Mouse (Mus musculus) kidney, adult 2 months (tissue): ENCODE measurements around the gene Rptor.

Experiments used
- CTCF ChIP-seq: fragments of 200-500 bp; conservative IDR thresholded peaks from 2 replicates; pipeline ENCODE4 v1.5.1; 2011; ENCODE audit warnings: low read depth, mild to moderate bottlenecking, control low read depth, low read length, moderate library complexity, mixed read lengths; ENCODE audit not compliant: insufficient read depth, insufficient read length
- POLR2A ChIP-seq: fragments of 200-500 bp; IDR thresholded peaks from one replicate; pipeline ENCODE4 v1.6.1; 2011; ENCODE audit warnings: low read depth, low read length, control low read depth

GRCm38 (mm10) chr11:119791923-119792564, 189.3 kb downstream of the Rptor start:
- TF ChIP-seq CTCF (no peak), POLR2A (no peak)
